11 mouse cellular contexts compared by ENCODE assay signal in the genomic region with DNA sequence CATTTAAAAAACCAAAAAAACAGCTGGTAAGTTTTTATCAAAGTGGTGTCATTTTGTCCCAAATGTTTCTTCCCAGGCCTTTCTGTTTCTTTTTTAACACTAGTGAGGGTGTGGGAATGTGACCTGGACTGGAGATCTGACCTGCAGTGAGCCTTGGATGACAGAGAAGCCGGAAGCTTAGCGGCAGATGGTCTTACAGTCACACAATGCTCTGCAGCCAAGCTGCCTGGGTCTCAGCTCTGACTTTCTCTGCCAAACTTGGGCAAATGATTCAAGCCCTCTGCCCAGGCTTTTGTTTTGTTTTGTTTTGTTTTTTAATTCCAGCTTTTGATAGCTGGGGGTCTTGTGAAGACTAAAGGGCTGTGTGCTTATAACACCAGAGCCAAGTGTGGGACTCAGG. TPM values are rescaled to one million over a fixed set of nuclear protein-coding genes. Genes with fewer than 3 reads are reported as not detected.
DNase-seq lines count a peak whose midpoint lies in the region; ATAC-seq lines count a peak whose summit lies in the region.
"Had no signal": no experiment of that assay in that cellular context is flagged by ENCODE, and none has a peak within 500 bp of the region (broad histone marks: within the 10 kb centered on the region; RNA-seq: fewer than 3 reads in every experiment).

No protein-coding gene starts in this region.

- H3K27me3 ChIP-seq in liver, embryonic 12.5 days (replicated peaks), result no peaks in the 10 kb centered on the region
- H3K27me3 ChIP-seq in liver, embryonic 11.5 days (replicated peaks; ENCODE audit: control insufficient read depth, insufficient read depth, low read length), result no peaks in the 10 kb centered on the region
- H3K27me3 ChIP-seq in hindbrain, embryonic 11.5 days (ENCODE audit: control insufficient read depth, insufficient read depth, low read length), result no peaks in the 10 kb centered on the region
- no peaks in the 10 kb centered on the region for H3K27me3 ChIP-seq in midbrain, embryonic 14.5 days (ENCODE audit: control insufficient read depth, insufficient read depth, low read length)
- no peaks in the 10 kb centered on the region for H3K27me3 ChIP-seq in intestine, embryonic 15.5 days (replicated peaks)
- H3K27me3 ChIP-seq: limb, embryonic 12.5 days; neural tube, embryonic 12.5 days had no signal

- H3K9me3 ChIP-seq in liver, embryonic 12.5 days (replicated peaks), result no peaks in the 10 kb centered on the region
- H3K9me3 ChIP-seq in liver, embryonic 11.5 days (ENCODE audit: control insufficient read depth, low read length), result no peaks in the 10 kb centered on the region
- H3K9me3 ChIP-seq in hindbrain, embryonic 11.5 days (ENCODE audit: control insufficient read depth, low read length), result no peaks in the 10 kb centered on the region
- H3K9me3 ChIP-seq in midbrain, embryonic 14.5 days (ENCODE audit: control insufficient read depth, low read length), result no peaks in the 10 kb centered on the region
- H3K9me3 ChIP-seq in intestine, embryonic 15.5 days, result no peaks in the 10 kb centered on the region
- H3K9me3 ChIP-seq: limb, embryonic 12.5 days; neural tube, embryonic 12.5 days had no signal

- H3K36me3 ChIP-seq in liver, embryonic 12.5 days, result peaks cover 66% of the 10 kb centered on the region
- H3K36me3 ChIP-seq in liver, embryonic 11.5 days (ENCODE audit: control insufficient read depth, insufficient read depth, low read length), result peaks cover 19% of the 10 kb centered on the region
- H3K36me3 ChIP-seq in hindbrain, embryonic 11.5 days (ENCODE audit: control insufficient read depth, insufficient read depth, low read length), result no peaks in the 10 kb centered on the region
- peaks cover 30% of the 10 kb centered on the region for H3K36me3 ChIP-seq in midbrain, embryonic 14.5 days (ENCODE audit: control insufficient read depth, insufficient read depth, low read length)
- H3K36me3 ChIP-seq in intestine, embryonic 15.5 days, result peaks cover 14% of the 10 kb centered on the region

- intact Hi-C loops in left cerebral cortex, postnatal 14 days (cut with DNase I), result no loop called here

- H3K4me2 ChIP-seq in liver, embryonic 12.5 days, result no peak overlapping the region
- H3K4me2 ChIP-seq in liver, embryonic 11.5 days, result no peak overlapping the region
- no peak overlapping the region for H3K4me2 ChIP-seq in hindbrain, embryonic 11.5 days (replicated peaks; ENCODE audit: low read depth, low read length)
- peak overlapping the region; percentile 19 for H3K4me2 ChIP-seq in midbrain, embryonic 14.5 days (ENCODE audit: low read length)
- H3K4me2 ChIP-seq in intestine, embryonic 15.5 days (replicated peaks), result no peak overlapping the region
- H3K4me2 ChIP-seq: limb, embryonic 12.5 days; neural tube, embryonic 12.5 days had no signal

- no peak overlapping the region for H3K9ac ChIP-seq in liver, embryonic 12.5 days
- H3K9ac ChIP-seq in liver, embryonic 11.5 days (ENCODE audit: low read depth, low read length), result no peak overlapping the region
- H3K9ac ChIP-seq in hindbrain, embryonic 11.5 days (ENCODE audit: low read depth, low read length), result peak overlapping the region; percentile 11; the same call in 1 of the 2 replicates
- no peak overlapping the region for H3K9ac ChIP-seq in midbrain, embryonic 14.5 days (replicated peaks; ENCODE audit: low read length)
- H3K9ac ChIP-seq in intestine, embryonic 15.5 days, result no peak overlapping the region
- H3K9ac ChIP-seq: limb, embryonic 12.5 days; neural tube, embryonic 12.5 days had no signal

- DNase-seq in liver, embryonic 11.5 days (ENCODE audit: low spot score), result no peak
- peak; percentile 70 to 74 for DNase-seq in cerebellum, postnatal 36 days
- no peak for DNase-seq in hindbrain, embryonic 11.5 days (ENCODE audit: low spot score)
- DNase-seq in midbrain, embryonic 14.5 days, result peak; percentile 26
- DNase-seq in left cerebral cortex, postnatal 14 days (ENCODE audit: low spot score in 2 of 2), result no peak
- no peak for DNase-seq in thymus, postnatal 36 days
- DNase-seq: thymus, adult 2 months had no signal

- 86% methylated on average over 2 of the region's 2 CpGs for WGBS in liver, embryonic 12.5 days (ENCODE audit: insufficient replicate concordance)
- WGBS in liver, embryonic 11.5 days, result 78% methylated on average over 2 of the region's 2 CpGs
- WGBS in hindbrain, embryonic 11.5 days, result 60% methylated on average over 2 of the region's 2 CpGs
- 55% methylated on average over 2 of the region's 2 CpGs for WGBS in midbrain, embryonic 14.5 days
- 62% methylated on average over 2 of the region's 2 CpGs for WGBS in intestine, embryonic 15.5 days

- no peak overlapping the region for H3K4me3 ChIP-seq in liver, embryonic 12.5 days
- H3K4me3 ChIP-seq in liver, embryonic 11.5 days (ENCODE audit: low read depth, low read length), result no peak overlapping the region
- no peak overlapping the region for H3K4me3 ChIP-seq in hindbrain, embryonic 11.5 days (ENCODE audit: low read depth, low read length)
- no peak overlapping the region for H3K4me3 ChIP-seq in midbrain, embryonic 14.5 days (replicated peaks; ENCODE audit: low read depth, low read length)
- no peak overlapping the region for H3K4me3 ChIP-seq in intestine, embryonic 15.5 days (replicated peaks)
- H3K4me3 ChIP-seq: limb, embryonic 12.5 days; neural tube, embryonic 12.5 days had no signal

- H3K4me1 ChIP-seq in liver, embryonic 12.5 days, result peaks cover 64% of the 10 kb centered on the region
- peaks cover 17% of the 10 kb centered on the region for H3K4me1 ChIP-seq in liver, embryonic 11.5 days (replicated peaks; ENCODE audit: control insufficient read depth, insufficient read depth, low read length)
- H3K4me1 ChIP-seq in hindbrain, embryonic 11.5 days (replicated peaks; ENCODE audit: control insufficient read depth, insufficient read depth, low read length), result peaks cover 3% of the 10 kb centered on the region; the same call in 1 of the 2 replicates
- peaks cover 34% of the 10 kb centered on the region for H3K4me1 ChIP-seq in midbrain, embryonic 14.5 days (ENCODE audit: control insufficient read depth, insufficient read depth, low read length)
- H3K4me1 ChIP-seq in intestine, embryonic 15.5 days (replicated peaks), result peaks cover 22% of the 10 kb centered on the region

- H3K27ac ChIP-seq in liver, embryonic 12.5 days, result 0 out of 2 replicates have a peak overlapping the region, but pooled peaks have one; percentile 7
- no peak overlapping the region; the same call in 1 of the 2 replicates for H3K27ac ChIP-seq in liver, embryonic 11.5 days (ENCODE audit: low read depth, low read length)
- H3K27ac ChIP-seq in hindbrain, embryonic 11.5 days (ENCODE audit: low read depth, low read length), result no peak overlapping the region
- H3K27ac ChIP-seq in midbrain, embryonic 14.5 days (replicated peaks; ENCODE audit: low read depth, low read length), result no peak overlapping the region
- H3K27ac ChIP-seq in intestine, embryonic 15.5 days, result no peak overlapping the region
- H3K27ac ChIP-seq: limb, embryonic 12.5 days; neural tube, embryonic 12.5 days had no signal

- ATAC-seq in liver, embryonic 12.5 days, result no peak
- no peak for ATAC-seq in liver, embryonic 11.5 days (replicated peaks; ENCODE audit: low FRiP score)
- no peak for ATAC-seq in hindbrain, embryonic 11.5 days (ENCODE audit: low FRiP score)
- no peak for ATAC-seq in midbrain, embryonic 14.5 days (ENCODE audit: low FRiP score, low TSS enrichment)
- ATAC-seq in intestine, embryonic 15.5 days, result no peak

RNA-seq across cellular contexts. Expression of gene Klhl23, which starts 4.6 kb away (rescaled TPM):
- 31.3 and 31.9 TPM in 2 replicates for polyA plus RNA-seq in liver, embryonic 12.5 days (2016; fragmentation: Nextera tagmentation; extraction: Ambion mirVana)
- 44.9 and 47.7 TPM in 2 replicates for polyA plus RNA-seq in liver, embryonic 11.5 days (2014; fragmentation: Nextera tagmentation; extraction: Ambion mirVana)
- polyA plus RNA-seq in hindbrain, embryonic 11.5 days (2014; fragmentation: Nextera tagmentation; extraction: Ambion mirVana), result 29.1 and 39.0 TPM in 2 replicates
- 75.3 and 85.9 TPM in 2 replicates for polyA plus RNA-seq in midbrain, embryonic 14.5 days (2014; fragmentation: Nextera tagmentation; extraction: Ambion mirVana)
- total RNA-seq in left cerebral cortex, postnatal 14 days (2021), result 100 to 1,000 TPM in 1 of 2 experiments, 10 to 100 TPM in 1; 92.7 to 102 TPM
- polyA plus RNA-seq in intestine, embryonic 15.5 days (2015; fragmentation: Nextera tagmentation; extraction: Ambion mirVana), result 33.3 and 37.2 TPM in 2 replicates

RNA-seq across cellular contexts. Expression of gene Ssb, which starts 35.0 kb away (rescaled TPM):
- polyA plus RNA-seq in liver, embryonic 12.5 days (2016; fragmentation: Nextera tagmentation; extraction: Ambion mirVana), result 219 and 226 TPM in 2 replicates
- polyA plus RNA-seq in liver, embryonic 11.5 days (2014; fragmentation: Nextera tagmentation; extraction: Ambion mirVana), result 317 and 327 TPM in 2 replicates
- polyA plus RNA-seq in hindbrain, embryonic 11.5 days (2014; fragmentation: Nextera tagmentation; extraction: Ambion mirVana), result 408 and 410 TPM in 2 replicates
- 251 and 296 TPM in 2 replicates for polyA plus RNA-seq in midbrain, embryonic 14.5 days (2014; fragmentation: Nextera tagmentation; extraction: Ambion mirVana)
- total RNA-seq in left cerebral cortex, postnatal 14 days (2021), result 100 to 1,000 TPM; 121 to 139 TPM
- polyA plus RNA-seq in intestine, embryonic 15.5 days (2015; fragmentation: Nextera tagmentation; extraction: Ambion mirVana), result 290 and 358 TPM in 2 replicates

RNA-seq across cellular contexts. Expression of gene Phospho2, which starts 37.0 kb away (rescaled TPM):
- polyA plus RNA-seq in liver, embryonic 12.5 days (2016; fragmentation: Nextera tagmentation; extraction: Ambion mirVana), result 16.3 and 16.7 TPM in 2 replicates
- 24.9 and 25.2 TPM in 2 replicates for polyA plus RNA-seq in liver, embryonic 11.5 days (2014; fragmentation: Nextera tagmentation; extraction: Ambion mirVana)
- polyA plus RNA-seq in hindbrain, embryonic 11.5 days (2014; fragmentation: Nextera tagmentation; extraction: Ambion mirVana), result 41.5 and 45.1 TPM in 2 replicates
- polyA plus RNA-seq in midbrain, embryonic 14.5 days (2014; fragmentation: Nextera tagmentation; extraction: Ambion mirVana), result 33.4 and 49.4 TPM in 2 replicates
- total RNA-seq in left cerebral cortex, postnatal 14 days (2021), result 10 to 100 TPM; 19.2 to 23.0 TPM
- 22.8 and 23.1 TPM in 2 replicates for polyA plus RNA-seq in intestine, embryonic 15.5 days (2015; fragmentation: Nextera tagmentation; extraction: Ambion mirVana)

RNA-seq across cellular contexts. Expression of gene Ccdc173, which starts 37.0 kb away (rescaled TPM):
- 0.46 and 0.53 TPM in 2 replicates for polyA plus RNA-seq in liver, embryonic 12.5 days (2016; fragmentation: Nextera tagmentation; extraction: Ambion mirVana)
- polyA plus RNA-seq in liver, embryonic 11.5 days (2014; fragmentation: Nextera tagmentation; extraction: Ambion mirVana), result 1.2 and 1.4 TPM in 2 replicates
- polyA plus RNA-seq in hindbrain, embryonic 11.5 days (2014; fragmentation: Nextera tagmentation; extraction: Ambion mirVana), result 4.2 and 5.8 TPM in 2 replicates
- 2.5 and 3.0 TPM in 2 replicates for polyA plus RNA-seq in midbrain, embryonic 14.5 days (2014; fragmentation: Nextera tagmentation; extraction: Ambion mirVana)
- 1 to 10 TPM; 2.2 to 2.4 TPM for total RNA-seq in left cerebral cortex, postnatal 14 days (2021)
- 1.4 and 1.5 TPM in 2 replicates for polyA plus RNA-seq in intestine, embryonic 15.5 days (2015; fragmentation: Nextera tagmentation; extraction: Ambion mirVana)

RNA-seq across cellular contexts. Expression of gene Mettl5, which starts 59.0 kb away (rescaled TPM):
- 46.1 and 47.5 TPM in 2 replicates for polyA plus RNA-seq in liver, embryonic 12.5 days (2016; fragmentation: Nextera tagmentation; extraction: Ambion mirVana)
- 67.9 and 68.1 TPM in 2 replicates for polyA plus RNA-seq in liver, embryonic 11.5 days (2014; fragmentation: Nextera tagmentation; extraction: Ambion mirVana)
- polyA plus RNA-seq in hindbrain, embryonic 11.5 days (2014; fragmentation: Nextera tagmentation; extraction: Ambion mirVana), result 41.6 and 41.7 TPM in 2 replicates
- 27.7 and 29.7 TPM in 2 replicates for polyA plus RNA-seq in midbrain, embryonic 14.5 days (2014; fragmentation: Nextera tagmentation; extraction: Ambion mirVana)
- total RNA-seq in left cerebral cortex, postnatal 14 days (2021), result 10 to 100 TPM in 1 of 2 experiments, 1 to 10 TPM in 1; 9.7 to 15.7 TPM
- polyA plus RNA-seq in intestine, embryonic 15.5 days (2015; fragmentation: Nextera tagmentation; extraction: Ambion mirVana), result 39.8 and 41.2 TPM in 2 replicates

Comparison
In these comparisons a context has a peak if more than half of its experiments do, and no peak if none do; other contexts are left out.
1. DNase-seq: peak in cerebellum, postnatal 36 days (2 of 2) and midbrain, embryonic 14.5 days (single experiment); none in liver, embryonic 11.5 days (single experiment), hindbrain, embryonic 11.5 days (single experiment), left cerebral cortex, postnatal 14 days (0 of 2) and thymus, postnatal 36 days (0 of 2).